Mouse (Mus musculus) forebrain, postnatal 0 days (tissue): ENCODE results near the gene Atp8a2. TPM values are rescaled to one million over a fixed set of nuclear protein-coding genes. Genes with fewer than 3 reads are reported as not detected.
A peak's percentile ranks its signal among the peaks of the same experiment; 100 is the strongest.

Experiments used
- ATAC-seq: fragments of 200-750 bp; cut with Nextera tagmentation; 2 replicates; pipeline ENCODE4 v1.8.0; 2017; ENCODE audit warnings: mild to moderate bottlenecking, moderate library complexity
- DNase-seq: peaks from one replicate; pipeline ENCODE4 v3.0.0-alpha.2; 2015
- H3K27ac ChIP-seq: fragments of 300-500 bp; sonication (generic); 2 replicates; pipeline ENCODE4 v1.5.1; 2014; ENCODE audit warnings: low read depth, mild to moderate bottlenecking, antibody characterized with exemption, low read length, moderate library complexity, mixed read lengths
- H3K27me3 ChIP-seq: fragments of 300-500 bp; sonication (generic); 2 replicates; pipeline ENCODE4 v1.6.1; 2014; ENCODE audit warnings: mild to moderate bottlenecking, low read length, mixed read lengths; ENCODE audit not compliant: insufficient read depth
- H3K36me3 ChIP-seq: fragments of 300-500 bp; sonication (generic); 2 replicates; pipeline ENCODE4 v1.6.1; 2014; ENCODE audit warnings: mild to moderate bottlenecking, moderate library complexity; ENCODE audit not compliant: insufficient read depth
- H3K4me1 ChIP-seq: fragments of 300-500 bp; sonication (generic); 2 replicates; pipeline ENCODE4 v1.6.1; 2014; ENCODE audit warnings: antibody characterized with exemption; ENCODE audit not compliant: insufficient read depth
- H3K4me2 ChIP-seq: fragments of 300-500 bp; sonication (generic); 2 replicates; pipeline ENCODE4 v1.6.1; 2014; ENCODE audit warnings: low read depth, mild to moderate bottlenecking, moderate library complexity
- H3K4me3 ChIP-seq: fragments of 300-500 bp; sonication (generic); 2 replicates; pipeline ENCODE4 v1.5.1; 2014; ENCODE audit warnings: low read depth, low read length, mixed read lengths
- H3K9ac ChIP-seq: fragments of 300-500 bp; sonication (generic); 2 replicates; pipeline ENCODE4 v1.6.1; 2014; ENCODE audit warnings: mild to moderate bottlenecking
- H3K9me3 ChIP-seq: fragments of 300-500 bp; sonication (generic); 2 replicates; pipeline ENCODE4 v1.6.1; 2016; ENCODE audit warnings: low read length
- CTCF ChIP-seq: sonication (generic); IDR thresholded peaks from 2 replicates; pipeline ENCODE4 v1.5.1; 2016; ENCODE audit warnings: antibody characterized with exemption, control low read depth, low read depth
- WGBS: fragments of 180-500 bp; shearing (Covaris S2); extraction: QIAGEN DNeasy Blood & Tissue Kit; methylation state at CpG from one replicate; pipeline ENCODE4 v1.1.7; 2014; 5-methylcytosine and 5-hydroxymethylcytosine counted together
- polyA plus RNA-seq: library from polyadenylated mRNA; unstranded; fragments of >200 nt; fragmentation: Nextera tagmentation; extraction: Ambion mirVana; gene quantifications from 2 replicates; pipeline ENCODE4 v1.2.1, GENCODE M21; 2015
- total RNA-seq: library from RNA; depleted of rRNA; stranded (reverse); fragments of >200 nt; gene quantifications from 2 replicates; pipeline ENCODE4 v1.2.3, GENCODE M21; 2014

Gene Atp8a2
- total and polyA plus RNA-seq, 2 experiments from 2014 or later, result 33.6 to 38.0 TPM

- ATAC-seq, result peak; percentile 50
- no peak for TF ChIP-seq CTCF
- Histone ChIP-seq H3K27ac (peak overlapping the region; percentile 59), H3K9me3 (no peaks in the 10 kb centered on the region), H3K9ac (peak overlapping the region; percentile 70), H3K36me3 (no peaks in the 10 kb centered on the region), H3K4me1 (peaks cover 6% of the 10 kb centered on the region; the same call in 1 of the 2 replicates), H3K4me3 (peak overlapping the region; percentile 59), H3K4me2 (peak overlapping the region; percentile 69), H3K27me3 (no peaks in the 10 kb centered on the region)
- DNase-seq, result no peak
- 3% methylated on average over 21 of the region's 21 CpGs for WGBS
These were observed 110.6 kb downstream of the Atp8a2 start for GRCm38 (mm10) chr14:60086254-60086807.

GRCm38 (mm10) chr14:60082771-60083170 lies 114.2 kb downstream of the Atp8a2 start:
- Histone ChIP-seq H3K36me3 (no peaks in the 10 kb centered on the region), H3K9me3 (no peaks in the 10 kb centered on the region), H3K9ac (no peak overlapping the region), H3K4me3 (no peak overlapping the region), H3K4me2 (no peak overlapping the region), H3K27ac (no peak overlapping the region), H3K27me3 (no peaks in the 10 kb centered on the region), H3K4me1 (peaks cover 6% of the 10 kb centered on the region; the same call in 1 of the 2 replicates)
- no peak for DNase-seq
- no peak for TF ChIP-seq CTCF
- ATAC-seq, result peak; percentile 34
- 60% methylated on average over 8 of the region's 8 CpGs for WGBS

GRCm38 (mm10) chr14:60072496-60072895 lies 124.5 kb downstream of the Atp8a2 start:
- TF ChIP-seq CTCF, result no peak
- H3K27me3 ChIP-seq, result no peaks in the 10 kb centered on the region
- no peak for ATAC-seq
- no peak overlapping the region for H3K4me2 ChIP-seq
- H3K9ac ChIP-seq, result no peak overlapping the region
- 91% methylated on average over 4 of the region's 4 CpGs for WGBS
- no peaks in the 10 kb centered on the region for H3K9me3 ChIP-seq
- no peaks in the 10 kb centered on the region for H3K36me3 ChIP-seq
- H3K4me1 ChIP-seq, result no peaks in the 10 kb centered on the region
- no peak overlapping the region for H3K4me3 ChIP-seq
- H3K27ac ChIP-seq, result no peak overlapping the region
- DNase-seq, result no peak

GRCm38 (mm10) chr14:60065186-60065585 lies 131.8 kb downstream of the Atp8a2 start:
- Histone ChIP-seq H3K4me3 (no peak overlapping the region), H3K4me1 (no peaks in the 10 kb centered on the region), H3K27ac (no peak overlapping the region), H3K36me3 (peaks cover 4% of the 10 kb centered on the region; the same call in 1 of the 2 replicates), H3K9me3 (no peaks in the 10 kb centered on the region), H3K27me3 (no peaks in the 10 kb centered on the region), H3K4me2 (no peak overlapping the region), H3K9ac (no peak overlapping the region)
- TF ChIP-seq CTCF, result no peak
- WGBS, result 83% methylated on average over 3 of the region's 3 CpGs
- ATAC-seq (no peak), DNase-seq (no peak)

GRCm38 (mm10) chr14:60061023-60061422 lies 136.0 kb downstream of the Atp8a2 start:
- DNase-seq, result no peak
- WGBS, result 89% methylated on average over 3 of the region's 3 CpGs

GRCm38 (mm10) chr14:60058867-60059266 lies 138.1 kb downstream of the Atp8a2 start:
- no peak for DNase-seq
- Histone ChIP-seq H3K27me3 (no peaks in the 10 kb centered on the region), H3K4me3 (no peak overlapping the region), H3K4me1 (no peaks in the 10 kb centered on the region), H3K9ac (no peak overlapping the region), H3K9me3 (no peaks in the 10 kb centered on the region), H3K36me3 (no peaks in the 10 kb centered on the region; the same call in 1 of the 2 replicates), H3K27ac (no peak overlapping the region), H3K4me2 (no peak overlapping the region)
- 35% methylated on average over 3 of the region's 3 CpGs for WGBS
- no peak for ATAC-seq
- no peak for TF ChIP-seq CTCF

More at GRCm38 (mm10) chr14:60061023-60061422, 136.0 kb downstream of the Atp8a2 start:
- no peak for ATAC-seq
- H3K36me3 ChIP-seq, result peaks cover 4% of the 10 kb centered on the region; the same call in 1 of the 2 replicates
- H3K4me1 ChIP-seq, result no peaks in the 10 kb centered on the region
- no peaks in the 10 kb centered on the region for H3K27me3 ChIP-seq
- TF ChIP-seq CTCF, result no peak
- no peak overlapping the region for H3K4me2 ChIP-seq
- no peak overlapping the region for H3K9ac ChIP-seq
- H3K4me3 ChIP-seq, result no peak overlapping the region
- no peaks in the 10 kb centered on the region for H3K9me3 ChIP-seq
- no peak overlapping the region for H3K27ac ChIP-seq

- ATAC-seq (no peak), DNase-seq (no peak)
- 93% methylated on average over 4 of the region's 4 CpGs for WGBS
- no peaks in the 10 kb centered on the region for H3K4me1 ChIP-seq
- no peak overlapping the region for H3K27ac ChIP-seq
- no peak overlapping the region for H3K4me2 ChIP-seq
- H3K36me3 ChIP-seq, result no peaks in the 10 kb centered on the region
- no peak overlapping the region for H3K4me3 ChIP-seq
- H3K27me3 ChIP-seq, result no peaks in the 10 kb centered on the region
- H3K9me3 ChIP-seq, result no peaks in the 10 kb centered on the region
- TF ChIP-seq CTCF, result no peak
- H3K9ac ChIP-seq, result no peak overlapping the region
These were observed 141.7 kb downstream of the Atp8a2 start for GRCm38 (mm10) chr14:60055231-60055630.
